In the genomic region with DNA sequence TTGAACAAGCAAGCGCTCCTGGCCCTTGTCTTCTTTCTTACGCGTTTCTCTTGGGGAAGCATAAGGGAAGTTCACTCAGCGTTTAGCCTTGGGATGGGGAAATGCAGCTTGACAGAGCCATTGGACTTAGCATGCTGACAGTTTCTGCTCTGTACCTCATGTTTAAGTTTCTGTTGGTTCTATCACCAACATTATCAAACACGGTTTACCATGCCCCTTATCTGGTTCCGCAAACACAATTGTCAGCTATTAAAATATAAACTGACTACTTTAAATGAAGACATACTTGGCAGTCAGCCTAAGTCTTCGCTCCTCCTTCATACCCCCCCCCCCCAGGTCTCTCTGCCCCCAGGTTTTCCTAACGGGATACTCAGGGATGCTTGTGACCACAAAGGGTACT, we compare ENCODE assay signal across 28 mouse cellular contexts. TPM values are rescaled to one million over a fixed set of nuclear protein-coding genes. Genes with fewer than 3 reads are reported as not detected.
A peak's percentile ranks its signal among the peaks of the same experiment; 100 is the strongest.
DNase-seq lines count a peak whose midpoint lies in the region; ATAC-seq and TF ChIP-seq lines count a peak whose summit lies in the region.
"Had no signal": no experiment of that assay in that cellular context is flagged by ENCODE, and none has a peak within 500 bp of the region (broad histone marks: within the 10 kb centered on the region; RNA-seq: fewer than 3 reads in every experiment).

No protein-coding gene starts in this region.

- dilution Hi-C loops in CH12.LX (cut with MboI; ENCODE audit: extremely low pct_ligation_motif_present, extremely low pct_unique_long_range_greater_than_20kb, low sequenced_read_pairs) = no loop called here

- ATAC-seq in liver, embryonic 13.5 days (ENCODE audit: low read depth) = no peak; the same call in 1 of the 2 replicates
- ATAC-seq in megakaryocyte progenitor cell, adult 5-6 weeks (replicated peaks; ENCODE audit: poor library complexity) = peak; percentile 45
- ATAC-seq: CD4-positive, CD25-positive, alpha-beta regulatory T cell, adult 4 months; forebrain, embryonic 15.5 days; hindbrain, embryonic 16.5 days; Patski had no signal

- H3K4me1 ChIP-seq in CH12.LX (ENCODE audit: control insufficient read depth in 1 of 2, insufficient read depth in 2 of 2) = peaks cover 42 to 89% of the 10 kb centered on the region in 2 experiments
- H3K4me1 ChIP-seq in MEL (ENCODE audit: control insufficient read depth in 1 of 2, insufficient read depth in 2 of 2, low read length in 2 of 2) = peaks cover 44 to 54% of the 10 kb centered on the region in 2 experiments
- H3K4me1 ChIP-seq in liver, embryonic 13.5 days (replicated peaks) = peaks cover 66% of the 10 kb centered on the region
- H3K4me1 ChIP-seq: embryonic facial prominence, embryonic 13.5 days; forebrain, embryonic 15.5 days had no signal

- H3K9ac ChIP-seq in CH12.LX (ENCODE audit: insufficient read depth, low read depth) (peak overlapping the region; percentile 3; the same call in 1 of the 2 replicates), MEL (ENCODE audit: control insufficient read depth, low read depth, low read length, poor library complexity, severe bottlenecking) (peak overlapping the region; percentile 73)
- H3K9ac ChIP-seq in liver, embryonic 13.5 days = no peak overlapping the region
- H3K9ac ChIP-seq: embryonic facial prominence, embryonic 13.5 days; forebrain, embryonic 15.5 days had no signal

- H3K79me2 ChIP-seq in CH12.LX (replicated peaks; ENCODE audit: control insufficient read depth, extremely low read depth, insufficient read depth, poor library complexity, severe bottlenecking) (peaks cover 94% of the 10 kb centered on the region), MEL (ENCODE audit: control insufficient read depth, insufficient read depth, low read length, poor library complexity) (peaks cover 67% of the 10 kb centered on the region)

- H3K27ac ChIP-seq in CH12.LX (ENCODE audit: insufficient read depth, low read depth) (no peak overlapping the region), MEL (ENCODE audit: control insufficient read depth, low read depth, low read length) (peak overlapping the region; percentile 100)
- H3K27ac ChIP-seq in liver, embryonic 13.5 days = 0 out of 2 replicates have a peak overlapping the region, but pooled peaks have one; percentile 6
- H3K27ac ChIP-seq: embryonic facial prominence, embryonic 13.5 days; forebrain, embryonic 10.5 days; forebrain, embryonic 15.5 days; kidney, postnatal 0 days had no signal

- in situ Hi-C loops in CH12.LX (cut with MboI; ENCODE audit: low pct_ligation_motif_present, low pct_unique_long_range_greater_than_20kb, low sequenced_read_pairs) = no loop called here

- TF ChIP-seq CTCF in CH12.LX (conservative IDR thresholded peaks at IDR 0.05 in 1 of 2, IDR thresholded peaks at IDR 0.05 in 1 of 2; ENCODE audit: low read depth in 2 of 2, low read length in 2 of 2) = no peak
- TF ChIP-seq CTCF in MEL (IDR thresholded peaks at IDR 0.05 in 2 of 3, conservative IDR thresholded peaks at IDR 0.05 in 1 of 3; ENCODE audit: control insufficient read depth in 1 of 3, insufficient read depth in 1 of 3, low read depth in 2 of 3, low read length in 3 of 3, poor library complexity in 1 of 3, severe bottlenecking in 1 of 3) = no peak

- H3K4me2 ChIP-seq in CH12.LX (ENCODE audit: insufficient read depth, low read depth, poor library complexity, severe bottlenecking) = no peak overlapping the region
- H3K4me2 ChIP-seq in liver, embryonic 13.5 days = peak overlapping the region; percentile 6; the same call in 1 of the 2 replicates
- H3K4me2 ChIP-seq: embryonic facial prominence, embryonic 13.5 days; forebrain, embryonic 15.5 days had no signal

- H3K9me3 ChIP-seq in CH12.LX (replicated peaks; ENCODE audit: low read length) (no peaks in the 10 kb centered on the region), MEL (replicated peaks; ENCODE audit: insufficient read depth, low read length) (no peaks in the 10 kb centered on the region)
- H3K9me3 ChIP-seq in liver, embryonic 13.5 days (replicated peaks) = no peaks in the 10 kb centered on the region
- H3K9me3 ChIP-seq: embryonic facial prominence, embryonic 13.5 days; forebrain, embryonic 10.5 days; forebrain, embryonic 15.5 days had no signal

- H3K27me3 ChIP-seq in CH12.LX (replicated peaks) (no peaks in the 10 kb centered on the region), MEL (ENCODE audit: control insufficient read depth in 1 of 2, insufficient read depth in 2 of 2, low read length in 2 of 2) (no peaks in the 10 kb centered on the region)
- no peaks in the 10 kb centered on the region for H3K27me3 ChIP-seq in liver, embryonic 13.5 days
- H3K27me3 ChIP-seq: embryonic facial prominence, embryonic 13.5 days; forebrain, embryonic 15.5 days; Patski had no signal

- H3K4me3 ChIP-seq in CH12.LX (replicated peaks in 1 of 3; ENCODE audit: low read depth in 2 of 3, low read length in 2 of 3, poor library complexity in 1 of 3) = no peak overlapping the region
- no peak overlapping the region for H3K4me3 ChIP-seq in MEL (ENCODE audit: control insufficient read depth in 1 of 2, insufficient read depth in 1 of 2, low read depth in 2 of 2, low read length in 2 of 2)
- no peak overlapping the region for H3K4me3 ChIP-seq in liver, embryonic 13.5 days (replicated peaks)
- H3K4me3 ChIP-seq: embryonic facial prominence, embryonic 13.5 days; forebrain, embryonic 10.5 days; forebrain, embryonic 15.5 days had no signal

- TF ChIP-seq EP300 in CH12.LX (IDR thresholded peaks at IDR 0.05; ENCODE audit: low read length) (no peak), MEL (IDR thresholded peaks at IDR 0.05; ENCODE audit: low read depth in 1 of 2, low read length in 2 of 2) (peak; percentile 100)

- H3K36me3 ChIP-seq in CH12.LX (replicated peaks in 1 of 2; ENCODE audit: control insufficient read depth in 1 of 2, insufficient read depth in 1 of 2, low read length in 1 of 2) (peaks cover 26 to 68% of the 10 kb centered on the region in 2 experiments), MEL (ENCODE audit: control insufficient read depth in 1 of 2, insufficient read depth in 2 of 2, low read length in 2 of 2) (peaks cover 53 to 92% of the 10 kb centered on the region in 2 experiments)
- H3K36me3 ChIP-seq in liver, embryonic 13.5 days = peaks cover 4% of the 10 kb centered on the region; the same call in 1 of the 2 replicates
- H3K36me3 ChIP-seq: embryonic facial prominence, embryonic 13.5 days; forebrain, embryonic 10.5 days; forebrain, embryonic 15.5 days had no signal

- DNase-seq in CH12.LX (ENCODE audit: extremely low read depth) (no peak), MEL (ENCODE audit: low read depth, low spot score) (peak; percentile 92)
- no peak for DNase-seq in liver, embryonic 13.5 days
- no peak for DNase-seq in adrenal gland, postnatal 4 days (ENCODE audit: low spot score in 2 of 2)
- no peak for DNase-seq in cerebellum, postnatal 10 days
- no peak for DNase-seq in urinary bladder, postnatal 10 days (ENCODE audit: low spot score)
- DNase-seq: adrenal gland, postnatal 10 days; cerebellum, adult 11 months; cerebellum, adult 9-10 months; gastrocnemius, postnatal 36 days; heart, postnatal 14 days; kidney, adult 8-10 months; kidney, postnatal 4 days; layer of hippocampus, postnatal 36 days; left cerebral cortex, postnatal 4 days; lung, adult 2 months; lung, postnatal 10 days; midbrain, embryonic 14.5 days; thymus, adult 18-20 months; thymus, postnatal 25 days had no signal

- TF ChIP-seq RAD21 in CH12.LX (IDR thresholded peaks at IDR 0.05; ENCODE audit: low read depth, low read length) = no peak
- no peak; the same call in 1 of the 2 replicates for TF ChIP-seq RAD21 in MEL (IDR thresholded peaks at IDR 0.05; ENCODE audit: low read depth, low read length)

- no peak for TF ChIP-seq POLR2A in CH12.LX (IDR thresholded peaks at IDR 0.05; ENCODE audit: low read depth, low read length)
- TF ChIP-seq POLR2A in MEL (IDR thresholded peaks at IDR 0.05; ENCODE audit: control insufficient read depth in 1 of 2, insufficient read depth in 1 of 2, low read depth in 1 of 2, low read length in 2 of 2, poor library complexity in 1 of 2) = peak in 1 of 2 experiments; percentile 67; a peak in 2 of 4 replicates

- 45% methylated on average over 8 of the region's 8 CpGs for WGBS in liver, embryonic 13.5 days (ENCODE audit: insufficient replicate concordance)

TF ChIP-seq in CH12.LX, 34 proteins besides CTCF, POLR2A, EP300 and RAD21 (continues in another document):
- TF ChIP-seq JUN (IDR thresholded peaks at IDR 0.05; ENCODE audit: insufficient read depth, low read depth, low read length) (no peak), CHD1 (IDR thresholded peaks at IDR 0.05; ENCODE audit: low read depth, low read length) (no peak), ZC3H11A (IDR thresholded peaks at IDR 0.05; ENCODE audit: low read depth, low read length) (no peak), GABPA (IDR thresholded peaks at IDR 0.05; ENCODE audit: insufficient replicate concordance, low read depth, low read length) (no peak), ZMIZ1 (IDR thresholded peaks at IDR 0.05; ENCODE audit: low read depth, low read length) (no peak), CHD2 (IDR thresholded peaks at IDR 0.05; ENCODE audit: low read length) (no peak), JUND (conservative IDR thresholded peaks at IDR 0.05; ENCODE audit: low read depth, low read length) (no peak), PAX5 (IDR thresholded peaks at IDR 0.05; ENCODE audit: low read length) (no peak)

TF ChIP-seq in MEL, 35 proteins besides CTCF, POLR2A, EP300 and RAD21 (continues in another document):
- peak; percentile 72; the same call in 1 of the 2 replicates for TF ChIP-seq MAFK (IDR thresholded peaks at IDR 0.05; ENCODE audit: borderline replicate concordance, low read depth, low read length)
- peak; percentile 96 for TF ChIP-seq MAZ (IDR thresholded peaks at IDR 0.05; ENCODE audit: low read depth, low read length)
- peak; percentile 85 for TF ChIP-seq MXI1 (IDR thresholded peaks at IDR 0.05; ENCODE audit: low read depth, low read length)
- peak; percentile 97 for TF ChIP-seq TCF12 (IDR thresholded peaks at IDR 0.05; ENCODE audit: low read depth, low read length)
- no peak for TF ChIP-seq ZKSCAN1 (IDR thresholded peaks at IDR 0.05; ENCODE audit: low read depth, low read length)
- peak; percentile 70 for TF ChIP-seq RCOR1 (IDR thresholded peaks at IDR 0.05; ENCODE audit: low read depth, low read length)
- TF ChIP-seq CHD2 (IDR thresholded peaks at IDR 0.05; ENCODE audit: low read length) = peak; percentile 59
- TF ChIP-seq CHD1 (IDR thresholded peaks at IDR 0.05; ENCODE audit: low read depth, low read length) = no peak
- no peak for TF ChIP-seq ZC3H11A (IDR thresholded peaks at IDR 0.05; ENCODE audit: low read depth, low read length)

RNA-seq across cellular contexts. Expression of a gene that starts 20.8 kb away (rescaled TPM):
- 141 and 171 TPM in 2 replicates for total RNA-seq in CH12.LX (2012; rRNA removed)
- 34.7 and 40.4 TPM in 2 replicates for total RNA-seq in CH12.LX (2014; rRNA removed)
- polyA plus RNA-seq in CH12.LX (2012; ENCODE audit: insufficient read length, low read depth) = 45.2 and 50.8 TPM in 2 replicates
- 195 and 197 TPM in 2 replicates for total RNA-seq in MEL (2012; rRNA removed)
- 100 to 1,000 TPM in 1 of 2 experiments, 10 to 100 TPM in 1; 79.0 to 318 TPM for polyA plus RNA-seq in MEL (2012; ENCODE audit: insufficient read depth in 1 of 2, insufficient read length in 2 of 2, low read depth in 1 of 2, low replicate concordance in 2 of 2, missing spikeins in 1 of 2)
- 23.0 and 26.0 TPM in 2 replicates for polyA plus RNA-seq in liver, embryonic 13.5 days (2015; fragmentation: Nextera tagmentation; extraction: Ambion mirVana)
- 257 and 285 TPM in 2 replicates for total RNA-seq in megakaryocyte progenitor cell, adult 5-6 weeks (2015)
- 138 and 227 TPM in 2 replicates for total RNA-seq in megakaryocyte progenitor cell, adult 5-6 weeks (2017)
- total RNA-seq in adrenal gland, postnatal 4 days (2021) = 10 to 100 TPM; 39.0 to 43.4 TPM
